Mouse (Mus musculus): ENCODE measurements around the gene Olfr1441. TPM values are rescaled to one million over a fixed set of nuclear protein-coding genes. Genes with fewer than 3 reads are reported as not detected.

Olfr1441 gene
- polyA plus RNA-seq, 2 experiments: not detected

- WGBS (ENCODE audit: insufficient replicate concordance): 39% methylated on average over 4 of the region's 4 CpGs
- Histone ChIP-seq H3K27me3 (ENCODE audit: control insufficient read depth, insufficient read depth, low read length) (no peaks in the 10 kb centered on the region), H3K9ac (replicated peaks) (no peak overlapping the region), H3K4me2 (ENCODE audit: low read depth) (no peak overlapping the region), H3K4me1 (replicated peaks; ENCODE audit: control insufficient read depth in 2 of 2, insufficient read depth in 2 of 2, low read length in 1 of 2) (no peaks in the 10 kb centered on the region), H3K9me3 (ENCODE audit: control insufficient read depth, low read length) (no peaks in the 10 kb centered on the region), H3K36me3 (replicated peaks; ENCODE audit: control insufficient read depth, insufficient read depth, low read depth) (no peaks in the 10 kb centered on the region), H3K4me3 (ENCODE audit: insufficient read depth in 1 of 2, low read depth in 2 of 2, low read length in 2 of 2) (no peak overlapping the region), H3K27ac (no peak overlapping the region)
- TF ChIP-seq EP300 (IDR thresholded peaks at IDR 0.05; ENCODE audit: low read depth): no peak
- no peak for TF ChIP-seq CTCF (IDR thresholded peaks at IDR 0.05; ENCODE audit: low read depth)
- DNase-seq (ENCODE audit: low read depth in 3 of 3, low spot score in 3 of 3) (no peak), ATAC-seq (ENCODE audit: insufficient read depth) (no peak)
Measured at GRCm38 (mm10) chr19:12442560-12442959, 25.3 kb downstream of the Olfr1441 start.

DNA sequence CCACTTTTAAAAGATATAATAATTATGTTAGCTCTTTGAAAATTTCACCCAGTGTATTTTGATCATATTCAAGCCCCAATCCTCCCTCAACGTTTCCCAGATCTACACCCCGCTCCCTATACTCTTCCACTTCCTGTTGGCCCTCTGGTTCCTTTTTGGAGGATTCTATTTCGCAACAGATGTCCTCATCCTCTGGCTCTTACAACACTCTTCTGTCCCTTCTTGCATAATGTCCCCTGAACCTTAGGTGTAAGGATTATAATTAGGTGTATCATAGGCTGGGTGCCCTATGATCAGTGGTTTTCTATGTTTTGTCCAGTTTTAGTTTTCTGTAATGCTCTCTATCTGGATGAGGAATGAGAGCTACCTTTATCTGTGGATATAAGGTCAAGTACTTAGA is 27.8 kb downstream of the Olfr1441 start:
- Histone ChIP-seq H3K36me3 (replicated peaks; ENCODE audit: control insufficient read depth, insufficient read depth, low read depth) (no peaks in the 10 kb centered on the region), H3K27me3 (ENCODE audit: control insufficient read depth, insufficient read depth, low read length) (no peaks in the 10 kb centered on the region), H3K9ac (replicated peaks) (no peak overlapping the region), H3K4me2 (ENCODE audit: low read depth) (no peak overlapping the region), H3K9me3 (ENCODE audit: control insufficient read depth, low read length) (no peaks in the 10 kb centered on the region), H3K4me1 (replicated peaks; ENCODE audit: control insufficient read depth in 2 of 2, insufficient read depth in 2 of 2, low read length in 1 of 2) (no peaks in the 10 kb centered on the region), H3K27ac (no peak overlapping the region), H3K4me3 (ENCODE audit: insufficient read depth in 1 of 2, low read depth in 2 of 2, low read length in 2 of 2) (no peak overlapping the region)
- WGBS (ENCODE audit: insufficient replicate concordance): 35% methylated on average over 3 of the region's 3 CpGs
- ATAC-seq (ENCODE audit: insufficient read depth) (no peak), DNase-seq (ENCODE audit: low read depth in 3 of 3, low spot score in 3 of 3) (no peak)
- no peak for TF ChIP-seq EP300 (IDR thresholded peaks at IDR 0.05; ENCODE audit: low read depth)
- TF ChIP-seq CTCF (IDR thresholded peaks at IDR 0.05; ENCODE audit: low read depth): no peak

DNA sequence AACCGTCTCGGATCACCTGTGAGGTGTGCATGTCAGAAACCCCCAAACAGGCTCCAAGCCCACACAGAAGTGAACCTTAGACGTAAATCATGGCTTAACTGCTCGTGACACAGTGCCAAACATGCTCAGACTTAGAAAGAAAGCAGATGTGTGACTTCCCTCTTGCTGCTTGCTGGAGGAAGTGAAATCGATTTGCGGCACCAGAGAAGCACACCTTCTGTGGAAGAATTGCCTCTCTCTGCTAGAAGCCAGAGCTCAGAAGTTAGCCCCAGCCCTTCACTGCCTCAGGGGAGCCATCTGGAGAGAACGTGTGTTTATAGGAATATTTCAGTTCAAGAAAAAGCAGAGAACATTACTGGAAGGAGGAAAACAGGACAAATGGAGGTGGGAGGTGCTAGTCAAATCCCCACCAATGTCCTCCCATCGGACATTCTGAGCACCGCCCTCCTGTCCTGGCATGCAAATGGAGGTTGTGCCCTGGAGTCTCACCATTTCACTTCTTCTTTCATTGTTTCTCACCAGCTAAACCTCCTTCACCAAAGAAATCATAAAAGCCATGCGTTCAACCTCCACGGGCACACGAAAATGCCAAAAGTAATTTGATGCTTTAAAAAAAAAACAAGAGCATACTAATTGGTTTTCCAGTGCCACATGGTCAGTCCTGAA is 40.3 kb downstream of the Olfr1441 start:
- no peak for ATAC-seq (ENCODE audit: insufficient read depth)
- Histone ChIP-seq H3K9me3 (ENCODE audit: control insufficient read depth, low read length) (no peaks in the 10 kb centered on the region), H3K27ac (no peak overlapping the region), H3K27me3 (ENCODE audit: control insufficient read depth, insufficient read depth, low read length) (no peaks in the 10 kb centered on the region), H3K4me2 (ENCODE audit: low read depth) (0 out of 2 replicates have a peak overlapping the region, but pooled peaks have one; percentile 1), H3K36me3 (replicated peaks; ENCODE audit: control insufficient read depth, insufficient read depth, low read depth) (no peaks in the 10 kb centered on the region), H3K4me3 (ENCODE audit: insufficient read depth in 1 of 2, low read depth in 2 of 2, low read length in 2 of 2) (no peak overlapping the region), H3K9ac (replicated peaks) (no peak overlapping the region), H3K4me1 (replicated peaks; ENCODE audit: control insufficient read depth in 2 of 2, insufficient read depth in 2 of 2, low read length in 1 of 2) (no peaks in the 10 kb centered on the region)
- no peak for DNase-seq (ENCODE audit: low read depth in 3 of 3, low spot score in 3 of 3)
- TF ChIP-seq CTCF (IDR thresholded peaks at IDR 0.05; ENCODE audit: low read depth): no peak
- TF ChIP-seq EP300 (IDR thresholded peaks at IDR 0.05; ENCODE audit: low read depth): no peak
- 50% methylated on average over 12 of the region's 12 CpGs for WGBS (ENCODE audit: insufficient replicate concordance)

- Histone ChIP-seq H3K36me3 (replicated peaks; ENCODE audit: control insufficient read depth, insufficient read depth, low read depth) (no peaks in the 10 kb centered on the region), H3K27ac (no peak overlapping the region), H3K4me2 (ENCODE audit: low read depth) (no peak overlapping the region), H3K9ac (replicated peaks) (no peak overlapping the region), H3K9me3 (ENCODE audit: control insufficient read depth, low read length) (no peaks in the 10 kb centered on the region), H3K4me3 (ENCODE audit: insufficient read depth in 1 of 2, low read depth in 2 of 2, low read length in 2 of 2) (no peak overlapping the region), H3K27me3 (ENCODE audit: control insufficient read depth, insufficient read depth, low read length) (no peaks in the 10 kb centered on the region), H3K4me1 (replicated peaks; ENCODE audit: control insufficient read depth in 2 of 2, insufficient read depth in 2 of 2, low read length in 1 of 2) (no peaks in the 10 kb centered on the region)
- ATAC-seq (ENCODE audit: insufficient read depth): no peak
- WGBS (ENCODE audit: insufficient replicate concordance): 51% methylated on average over 4 of the region's 4 CpGs
- TF ChIP-seq CTCF (IDR thresholded peaks at IDR 0.05; ENCODE audit: low read depth) (no peak), EP300 (IDR thresholded peaks at IDR 0.05; ENCODE audit: low read depth) (no peak)
- no peak for DNase-seq (ENCODE audit: low read depth in 3 of 3, low spot score in 3 of 3)
Measured at GRCm38 (mm10) chr19:12459516-12459915, 42.3 kb downstream of the Olfr1441 start.

DNA sequence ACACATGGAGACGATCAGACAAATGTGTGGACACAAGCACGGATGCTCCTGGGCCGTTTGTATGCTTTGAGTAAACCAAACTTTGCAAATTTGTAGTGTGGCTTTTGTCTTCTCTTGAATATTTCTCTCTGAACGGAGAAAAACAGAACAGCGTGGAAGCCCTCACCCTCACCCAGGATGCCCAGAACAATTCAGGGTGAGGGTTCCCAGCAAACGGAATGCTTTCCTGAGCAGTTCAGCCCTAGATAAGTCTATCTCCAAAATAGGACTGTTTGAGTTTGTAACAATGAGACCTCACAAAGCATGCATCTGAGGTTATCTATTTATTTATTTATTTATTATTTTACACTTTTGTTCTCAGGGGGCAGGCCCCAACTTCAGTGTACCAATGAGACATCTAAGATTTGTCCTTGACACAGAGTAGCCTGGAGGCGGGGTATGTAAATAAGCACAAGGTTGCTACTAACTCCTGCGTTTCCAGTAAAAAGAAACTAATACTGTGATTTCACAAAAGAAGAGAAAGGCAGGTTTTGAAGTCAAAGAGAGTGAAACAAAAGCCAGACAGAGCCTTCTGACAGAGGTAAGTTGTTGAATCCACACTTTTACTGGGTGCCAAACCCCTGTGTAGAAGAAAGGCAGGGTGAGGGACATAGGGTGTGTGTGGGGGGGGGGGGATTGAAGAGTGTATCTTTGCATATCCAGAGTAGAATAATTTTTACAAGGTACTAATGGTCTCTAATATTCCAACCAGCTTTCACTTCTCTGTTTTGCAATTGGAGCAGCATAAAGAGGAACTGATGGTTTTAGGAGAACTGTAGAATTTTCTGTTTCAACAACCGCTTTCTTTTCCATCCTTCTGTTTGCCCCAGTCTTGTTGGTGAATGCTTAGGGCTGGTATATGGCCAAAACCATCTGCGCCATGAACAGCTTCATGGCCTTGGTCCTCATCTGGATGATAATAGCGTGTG is 43.3 kb downstream of the Olfr1441 start, which contains the start of gene Mpeg1:
TSS of gene Mpeg1 (plus strand) at position 498 of the 968 bp plus-strand sequence.
- no peak within 1 kb of the TSS for H3K27ac ChIP-seq
- ATAC-seq (ENCODE audit: insufficient read depth) (no peak), DNase-seq (ENCODE audit: low read depth in 3 of 3, low spot score in 3 of 3) (no peak)
- 64% methylated on average over 11 of the region's 11 CpGs for WGBS (ENCODE audit: insufficient replicate concordance)
- no peaks in the 10 kb centered on the region for H3K36me3 ChIP-seq (replicated peaks; ENCODE audit: control insufficient read depth, insufficient read depth, low read depth)
- no peaks in the 10 kb centered on the region for H3K27me3 ChIP-seq (ENCODE audit: control insufficient read depth, insufficient read depth, low read length)
- no peaks in the 10 kb centered on the region for H3K4me1 ChIP-seq (replicated peaks; ENCODE audit: control insufficient read depth in 2 of 2, insufficient read depth in 2 of 2, low read length in 1 of 2)
- TF ChIP-seq CTCF (IDR thresholded peaks at IDR 0.05; ENCODE audit: low read depth) (no peak), EP300 (IDR thresholded peaks at IDR 0.05; ENCODE audit: low read depth) (no peak)
- H3K9me3 ChIP-seq (ENCODE audit: control insufficient read depth, low read length): no peaks in the 10 kb centered on the region
- H3K9ac ChIP-seq (replicated peaks): no peak within 1 kb of the TSS
- no peak within 1 kb of the TSS; a peak in 1 of 4 replicates for H3K4me3 ChIP-seq (ENCODE audit: insufficient read depth in 1 of 2, low read depth in 2 of 2, low read length in 2 of 2)
- H3K4me2 ChIP-seq (ENCODE audit: low read depth): no peak within 1 kb of the TSS
